Mouse (Mus musculus) heart, embryonic 16.5 days (tissue): ENCODE measurements around the gene Slc11a2. TPM values are rescaled to one million over a fixed set of nuclear protein-coding genes. Genes with fewer than 3 reads are reported as not detected.

Experiments
- ATAC-seq: fragments of 200-750 bp; cut with Nextera tagmentation; replicated peaks from 2 replicates; pipeline ENCODE4 v1.8.0; 2017; ENCODE audit warnings: moderate number of reproducible peaks; ENCODE audit not compliant: insufficient read depth, low FRiP score; ENCODE audit errors: extremely low read depth
- H3K27ac ChIP-seq: fragments of 300-500 bp; sonication (generic); 2 replicates; pipeline ENCODE4 v1.5.1; 2014; ENCODE audit warnings: mild to moderate bottlenecking, low read length, control low read depth, moderate library complexity
- H3K27me3 ChIP-seq: fragments of 300-500 bp; sonication (generic); 2 replicates; pipeline ENCODE4 v1.6.1; 2014; ENCODE audit warnings: low read length, mixed read lengths; ENCODE audit not compliant: control insufficient read depth, insufficient read depth
- H3K36me3 ChIP-seq: fragments of 300-500 bp; sonication (generic); 2 replicates; pipeline ENCODE4 v1.6.1; 2014; ENCODE audit not compliant: control insufficient read depth, insufficient read depth
- H3K4me1 ChIP-seq: fragments of 300-500 bp; sonication (generic); 2 replicates; pipeline ENCODE4 v1.6.1; 2014; ENCODE audit warnings: low read length, mixed read lengths; ENCODE audit not compliant: control insufficient read depth, insufficient read depth
- H3K4me2 ChIP-seq: fragments of 300-500 bp; sonication (generic); 2 replicates; pipeline ENCODE4 v1.6.1; 2014; ENCODE audit warnings: low read depth, mild to moderate bottlenecking, control low read depth, low read length
- H3K4me3 ChIP-seq: fragments of 300-500 bp; sonication (generic); 2 replicates; pipeline ENCODE4 v1.5.1; 2014; ENCODE audit warnings: mild to moderate bottlenecking, control low read depth, low read length
- H3K9ac ChIP-seq: fragments of 300-500 bp; sonication (generic); 2 replicates; pipeline ENCODE4 v1.6.1; 2014; ENCODE audit warnings: low read length, control low read depth
- H3K9me3 ChIP-seq: fragments of 300-500 bp; sonication (generic); replicated peaks from 2 replicates; pipeline ENCODE4 v1.6.1; 2016; ENCODE audit warnings: low read length; ENCODE audit not compliant: control insufficient read depth
- WGBS: fragments of 180-500 bp; shearing (Covaris S2); extraction: QIAGEN DNeasy Blood & Tissue Kit; methylation state at CpG from one replicate; pipeline ENCODE4 v1.1.7; 2014; 5-methylcytosine and 5-hydroxymethylcytosine counted together
- polyA plus RNA-seq: library from polyadenylated mRNA; unstranded; fragments of >200 nt; fragmentation: Nextera tagmentation; extraction: Ambion mirVana; gene quantifications from 2 replicates; pipeline ENCODE4 v1.2.1, GENCODE M21; 2015

The Slc11a2 gene
- polyA plus RNA-seq, 1 experiment from 2014 or later: 18.6 TPM

DNA sequence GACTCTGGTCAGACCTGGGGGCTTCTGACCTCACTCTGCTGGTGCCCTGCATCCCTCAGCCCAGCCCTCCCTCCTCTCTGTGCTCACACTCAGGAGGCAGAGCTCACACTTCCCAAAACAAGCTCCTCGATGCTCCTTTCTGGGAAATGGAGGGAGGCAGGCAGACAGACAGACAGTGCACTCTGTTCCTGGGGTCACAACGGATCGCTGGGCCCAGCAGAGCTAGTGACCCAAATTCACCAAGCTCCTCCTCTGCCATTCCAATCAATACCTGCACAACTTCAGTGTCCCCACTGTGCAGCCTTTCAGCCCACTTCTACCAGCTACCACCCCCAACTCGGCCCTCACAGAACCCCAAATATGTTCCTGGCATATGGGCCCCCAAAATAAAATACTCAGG, 23.1 kb downstream of the Slc11a2 start:
- H3K27me3 ChIP-seq: no peaks in the 10 kb centered on the region
- no peaks in the 10 kb centered on the region for H3K4me1 ChIP-seq
- no peak overlapping the region for H3K4me3 ChIP-seq
- H3K9ac ChIP-seq: no peak overlapping the region
- no peak for ATAC-seq
- no peaks in the 10 kb centered on the region for H3K9me3 ChIP-seq
- peaks cover 41% of the 10 kb centered on the region for H3K36me3 ChIP-seq
- WGBS: 92% methylated on average over 4 of the region's 4 CpGs
- H3K27ac ChIP-seq: no peak overlapping the region
- no peak overlapping the region for H3K4me2 ChIP-seq

DNA sequence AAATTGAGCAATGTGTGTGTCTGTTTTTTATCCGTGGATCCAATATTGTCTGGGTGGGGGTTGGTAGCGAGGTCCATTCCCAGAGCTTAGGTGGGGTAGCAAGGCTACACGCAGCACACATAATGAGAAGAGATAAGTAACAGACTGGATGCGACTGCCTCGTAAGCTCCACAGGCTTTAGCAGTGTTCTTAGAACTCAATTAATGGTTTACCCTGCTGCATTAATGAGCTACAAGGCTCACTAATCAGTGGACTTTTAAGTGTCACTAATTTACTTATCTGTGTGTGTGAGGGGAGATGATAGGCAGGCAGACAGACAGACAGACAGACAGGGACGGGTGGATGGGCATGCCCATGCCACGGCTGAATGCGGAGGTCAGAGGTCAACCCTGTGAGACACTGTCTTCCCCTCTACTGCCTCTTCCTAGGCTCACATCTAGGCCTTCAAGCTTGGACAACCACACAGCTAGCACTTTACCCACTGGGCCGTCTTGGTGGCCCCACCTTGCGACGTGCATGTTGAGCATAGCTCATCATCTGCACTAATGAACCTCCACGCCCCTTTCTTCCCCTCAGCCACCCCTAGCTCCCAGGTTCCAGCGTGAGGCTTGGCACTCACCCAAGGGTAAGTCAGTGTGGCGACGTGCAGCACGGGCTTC, 24.2 kb downstream of the Slc11a2 start:
- Histone ChIP-seq H3K27ac (no peak overlapping the region), H3K4me3 (no peak overlapping the region), H3K4me1 (no peaks in the 10 kb centered on the region), H3K9ac (no peak overlapping the region), H3K27me3 (no peaks in the 10 kb centered on the region), H3K9me3 (no peaks in the 10 kb centered on the region; the same call in 1 of the 2 replicates), H3K36me3 (peaks cover 48% of the 10 kb centered on the region), H3K4me2 (no peak overlapping the region)
- WGBS: 77% methylated on average over 16 of the region's 16 CpGs
- ATAC-seq: no peak

DNA sequence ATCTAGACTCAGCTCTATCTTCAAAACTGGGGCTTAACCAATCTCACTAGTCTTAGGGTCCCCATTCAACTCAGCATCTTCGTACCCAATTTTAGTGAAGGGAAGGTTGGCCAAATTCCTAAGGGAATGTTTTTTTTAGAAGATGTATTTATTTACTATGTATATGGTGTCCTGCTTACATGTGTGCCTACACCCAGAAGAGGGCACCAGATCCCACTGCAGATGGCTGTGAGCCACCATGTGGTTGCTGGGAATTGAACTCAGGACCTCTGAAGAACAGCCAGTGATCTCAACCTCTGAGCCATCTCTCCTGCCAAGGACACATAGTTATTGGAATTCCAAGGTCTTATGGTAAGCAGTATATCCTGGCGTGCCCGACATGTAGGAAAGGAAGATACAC, 29.3 kb downstream of the Slc11a2 start:
- Histone ChIP-seq H3K9me3 (no peaks in the 10 kb centered on the region; the same call in 1 of the 2 replicates), H3K4me1 (peaks cover 9% of the 10 kb centered on the region), H3K27me3 (no peaks in the 10 kb centered on the region), H3K27ac (no peak overlapping the region), H3K4me3 (no peak overlapping the region), H3K36me3 (peaks cover 55% of the 10 kb centered on the region), H3K9ac (no peak overlapping the region), H3K4me2 (no peak overlapping the region)
- 96% methylated on average over 3 of the region's 3 CpGs for WGBS
- ATAC-seq: no peak

DNA sequence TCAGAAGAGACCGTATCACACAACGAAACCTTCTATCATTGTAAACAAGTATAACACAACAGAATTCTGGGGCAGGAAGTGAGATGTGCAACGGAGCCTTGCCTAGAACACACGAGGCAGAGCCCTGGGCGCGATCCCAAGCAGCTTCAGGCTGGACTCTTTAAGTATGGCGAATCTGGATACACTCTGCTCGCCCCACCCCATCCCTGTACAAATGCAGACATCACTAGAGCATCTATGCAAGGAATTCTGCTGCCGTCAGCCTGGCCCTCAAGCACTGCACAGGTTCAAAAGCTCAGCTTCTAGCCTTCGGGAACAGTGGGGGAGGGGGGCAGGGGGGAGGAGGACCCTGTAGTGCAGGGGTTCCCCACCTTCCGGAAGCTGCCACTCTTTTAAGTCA, 31.9 kb downstream of the Slc11a2 start:
- Histone ChIP-seq H3K27ac (no peak overlapping the region), H3K4me3 (no peak overlapping the region), H3K4me1 (peaks cover 11% of the 10 kb centered on the region), H3K27me3 (no peaks in the 10 kb centered on the region), H3K36me3 (peaks cover 37% of the 10 kb centered on the region), H3K4me2 (no peak overlapping the region), H3K9ac (no peak overlapping the region), H3K9me3 (no peaks in the 10 kb centered on the region; the same call in 1 of the 2 replicates)
- ATAC-seq: no peak
- 66% methylated on average over 11 of the region's 11 CpGs for WGBS

DNA sequence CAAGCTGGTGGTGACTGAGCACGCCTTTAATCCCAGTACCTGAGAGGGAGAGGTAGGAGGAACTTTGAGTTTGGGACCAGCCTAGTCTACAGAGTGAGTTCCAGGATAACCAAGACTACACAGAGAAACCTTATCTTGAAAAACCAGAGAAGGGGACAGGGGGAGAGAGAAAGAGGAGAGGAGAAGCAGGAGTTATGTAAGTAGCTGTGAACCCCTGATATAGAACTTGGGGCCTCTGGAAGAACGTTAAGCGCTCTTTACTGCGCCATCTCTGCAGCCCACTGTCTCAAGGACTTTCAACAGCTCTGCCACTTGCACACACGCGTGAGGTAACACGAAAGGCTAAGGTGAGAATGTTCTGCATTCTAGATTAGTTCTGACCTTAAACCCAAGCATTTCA, 33.3 kb downstream of the Slc11a2 start:
- H3K4me1 ChIP-seq: peaks cover 11% of the 10 kb centered on the region
- H3K27ac ChIP-seq: no peak overlapping the region
- no peak overlapping the region for H3K4me2 ChIP-seq
- H3K9me3 ChIP-seq: no peaks in the 10 kb centered on the region; the same call in 1 of the 2 replicates
- H3K9ac ChIP-seq: no peak overlapping the region
- no peaks in the 10 kb centered on the region for H3K27me3 ChIP-seq
- no peak for ATAC-seq
- H3K4me3 ChIP-seq: no peak overlapping the region
- H3K36me3 ChIP-seq: peaks cover 29% of the 10 kb centered on the region
- 84% methylated on average over 7 of the region's 7 CpGs for WGBS

DNA sequence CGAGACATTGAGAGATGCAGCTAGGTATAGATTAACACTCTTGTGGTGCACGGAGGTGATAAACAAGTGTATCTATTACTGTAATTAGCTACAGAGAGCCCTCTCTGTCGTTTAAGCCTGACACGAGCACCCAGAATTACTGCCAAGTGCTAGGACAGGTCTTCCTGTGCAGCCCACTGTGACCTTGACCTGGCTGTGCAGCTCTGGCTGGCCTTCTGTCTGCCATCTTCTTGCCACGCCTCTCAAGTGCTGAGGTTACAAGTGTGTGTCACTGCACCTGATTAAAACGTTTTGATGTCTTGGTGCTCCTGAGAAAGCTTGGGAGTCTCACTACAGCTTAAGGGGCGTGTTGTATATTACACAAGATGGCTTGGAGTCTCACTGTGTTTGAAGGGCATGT, 33.8 kb downstream of the Slc11a2 start:
- ATAC-seq: no peak
- Histone ChIP-seq H3K27ac (no peak overlapping the region), H3K4me1 (peaks cover 11% of the 10 kb centered on the region), H3K4me3 (no peak overlapping the region), H3K36me3 (peaks cover 25% of the 10 kb centered on the region), H3K9me3 (no peaks in the 10 kb centered on the region; the same call in 1 of the 2 replicates), H3K27me3 (no peaks in the 10 kb centered on the region), H3K9ac (no peak overlapping the region), H3K4me2 (no peak overlapping the region)
- 50% methylated on average over 7 of the region's 7 CpGs for WGBS

DNA sequence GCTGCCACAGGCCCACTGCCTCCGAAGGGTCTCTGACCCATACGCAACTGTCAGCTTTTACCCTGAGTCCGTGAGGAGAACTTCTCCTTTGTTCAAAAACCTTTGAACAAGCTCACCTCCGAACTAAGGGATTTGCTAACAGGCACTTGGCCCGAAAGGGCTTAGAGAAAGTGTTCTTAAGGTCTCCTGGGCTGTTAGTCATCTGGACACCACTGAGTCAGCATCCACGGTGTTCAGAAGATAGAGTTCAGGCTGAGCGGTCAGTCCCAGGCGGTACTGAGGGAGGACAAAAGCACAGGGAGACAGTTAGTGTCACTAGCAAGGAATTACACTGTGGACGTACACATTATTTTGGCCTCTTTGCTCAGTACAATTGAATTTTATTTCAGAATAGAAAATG, 36.0 kb downstream of the Slc11a2 start:
- no peak overlapping the region for H3K4me2 ChIP-seq
- H3K9me3 ChIP-seq: no peaks in the 10 kb centered on the region
- no peak overlapping the region for H3K9ac ChIP-seq
- WGBS: 70% methylated on average over 9 of the region's 9 CpGs
- no peak overlapping the region for H3K27ac ChIP-seq
- H3K4me3 ChIP-seq: no peak overlapping the region
- ATAC-seq: no peak
- peaks cover 5% of the 10 kb centered on the region; the same call in 1 of the 2 replicates for H3K36me3 ChIP-seq
- no peaks in the 10 kb centered on the region for H3K27me3 ChIP-seq
- H3K4me1 ChIP-seq: peaks cover 11% of the 10 kb centered on the region

DNA sequence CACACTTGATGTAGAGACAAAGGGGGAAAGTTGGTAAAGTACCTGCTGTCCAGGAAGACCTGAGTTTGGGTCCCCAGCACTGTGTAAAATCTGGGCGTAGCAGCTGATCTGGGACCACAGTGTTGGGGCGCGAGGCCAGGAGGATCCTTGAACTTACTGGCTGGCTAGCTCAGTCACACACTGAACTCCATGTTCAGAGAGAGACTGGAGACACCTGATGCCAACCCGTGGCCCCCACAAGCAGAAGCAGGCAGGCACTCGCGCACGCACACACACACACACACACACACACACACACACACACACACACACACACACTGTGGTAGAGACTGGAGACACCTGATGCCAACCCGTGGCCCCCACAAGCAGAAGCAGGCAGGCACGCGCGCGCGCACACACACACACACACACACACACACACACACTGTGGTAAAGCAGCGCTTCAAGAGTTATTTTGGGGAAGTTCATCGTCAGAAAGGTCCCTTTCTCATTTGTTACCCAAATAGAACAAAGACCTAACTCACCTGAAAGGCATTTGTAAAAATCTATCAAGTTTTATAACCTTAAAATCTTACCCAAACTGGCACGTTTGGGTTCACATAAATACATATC, 36.5 kb downstream of the Slc11a2 start:
- no peak overlapping the region for H3K4me2 ChIP-seq
- H3K4me1 ChIP-seq: peaks cover 11% of the 10 kb centered on the region
- H3K9ac ChIP-seq: no peak overlapping the region
- no peaks in the 10 kb centered on the region for H3K9me3 ChIP-seq
- no peaks in the 10 kb centered on the region for H3K36me3 ChIP-seq
- no peaks in the 10 kb centered on the region for H3K27me3 ChIP-seq
- no peak overlapping the region for H3K27ac ChIP-seq
- 77% methylated on average over 16 of the region's 16 CpGs for WGBS
- ATAC-seq: no peak
- no peak overlapping the region for H3K4me3 ChIP-seq

DNA sequence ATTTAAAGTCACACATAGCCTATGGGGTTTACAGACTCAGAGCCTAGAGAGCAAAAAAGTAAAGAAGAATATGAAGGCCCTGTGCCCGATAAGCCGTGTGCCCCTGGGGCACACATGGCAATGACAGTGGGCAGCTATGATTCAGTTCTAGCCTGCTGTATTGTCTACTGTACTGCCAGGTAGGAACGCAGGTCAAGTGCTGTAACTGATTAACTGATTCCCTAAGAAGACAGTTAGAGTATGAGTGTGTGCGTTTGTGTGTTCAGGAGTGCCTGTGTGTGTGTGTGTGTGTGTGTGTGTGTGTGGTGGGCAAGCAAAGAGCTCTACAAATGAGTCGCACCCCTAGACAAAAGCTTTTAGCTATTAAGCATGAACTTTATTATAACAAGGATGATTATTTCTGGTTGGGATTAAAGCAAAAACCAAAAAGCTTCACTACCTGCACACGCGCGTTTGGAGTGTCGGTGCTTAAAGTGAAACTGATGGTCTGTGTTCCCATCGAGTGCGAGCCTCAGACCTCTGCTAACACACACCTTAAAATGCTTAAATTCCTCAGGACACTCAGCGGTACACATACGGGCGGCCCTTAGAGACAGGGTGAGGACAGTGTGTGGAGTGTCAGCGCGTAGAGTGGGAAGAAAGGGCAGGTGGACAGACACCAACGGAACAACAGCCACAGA, 37.2 kb downstream of the Slc11a2 start:
- peaks cover 8% of the 10 kb centered on the region for H3K4me1 ChIP-seq
- H3K4me3 ChIP-seq: no peak overlapping the region
- H3K27ac ChIP-seq: no peak overlapping the region
- no peaks in the 10 kb centered on the region for H3K9me3 ChIP-seq
- 89% methylated on average over 17 of the region's 17 CpGs for WGBS
- no peak for ATAC-seq
- no peak overlapping the region for H3K9ac ChIP-seq
- no peaks in the 10 kb centered on the region for H3K36me3 ChIP-seq
- no peak overlapping the region for H3K4me2 ChIP-seq
- no peaks in the 10 kb centered on the region for H3K27me3 ChIP-seq
